Mouse (Mus musculus) CH12.LX (cell line): ENCODE measurements around the gene Rps26. TPM values are rescaled to one million over a fixed set of nuclear protein-coding genes. Genes with fewer than 3 reads are reported as not detected.

Experiments used
- DNase-seq: peaks from one replicate; pipeline ENCODE4 v3.0.0-alpha.2; 2013; ENCODE audit errors: extremely low read depth
- H3K27ac ChIP-seq: 2 replicates; pipeline ENCODE4 v1.5.1; 2012; ENCODE audit warnings: low read depth, mild to moderate bottlenecking, control low read depth, moderate library complexity; ENCODE audit not compliant: insufficient read depth
- H3K27me3 ChIP-seq: replicated peaks from 2 replicates; pipeline ENCODE3; 2012; ENCODE audit warnings: inconsistent platforms
- H3K36me3 ChIP-seq, 2 experiments: replicated peaks in 1 of 2; 2 replicates each; pipeline versions ENCODE3 to v1.6.1; 2012; ENCODE audit warnings: inconsistent platforms in 1 of 2, low read length in 1 of 2, mild to moderate bottlenecking in 1 of 2, mixed read lengths in 1 of 2, moderate library complexity in 1 of 2; ENCODE audit not compliant: control insufficient read depth in 1 of 2, insufficient read depth in 1 of 2
- H3K4me1 ChIP-seq, 2 experiments: 2 replicates each; pipeline ENCODE4 v1.6.1; 2012; ENCODE audit warnings: inconsistent platforms in 1 of 2, moderate library complexity in 1 of 2; ENCODE audit not compliant: insufficient read depth in 2 of 2, control insufficient read depth in 1 of 2
- H3K4me2 ChIP-seq: 2 replicates; pipeline ENCODE4 v1.6.1; 2012; ENCODE audit warnings: low read depth, mild to moderate bottlenecking, control low read depth; ENCODE audit not compliant: poor library complexity, insufficient read depth, severe bottlenecking
- H3K4me3 ChIP-seq, 3 experiments: fragments of 150-350 bp in 1 of 3; sonication (generic) in 1 of 3; replicated peaks in 1 of 3; 2 replicates each; pipeline versions ENCODE3 to v1.5.1; 2011 to 2012; ENCODE audit warnings: low read depth in 2 of 3, low read length in 2 of 3, mild to moderate bottlenecking in 2 of 3, moderate library complexity in 2 of 3, control low read depth in 1 of 3, improper control_type of control experiment in 1 of 3, inconsistent platforms in 1 of 3, mixed read lengths in 1 of 3; ENCODE audit not compliant: poor library complexity in 1 of 3
- H3K79me2 ChIP-seq: replicated peaks from 2 replicates; pipeline ENCODE4 v1.6.1; 2012; ENCODE audit warnings: mild to moderate bottlenecking, moderate library complexity; ENCODE audit not compliant: control insufficient read depth, poor library complexity, insufficient read depth, severe bottlenecking; ENCODE audit errors: extremely low read depth
- H3K9ac ChIP-seq: 2 replicates; pipeline ENCODE4 v1.6.1; 2012; ENCODE audit warnings: low read depth, mild to moderate bottlenecking, control low read depth, moderate library complexity; ENCODE audit not compliant: insufficient read depth
- H3K9me3 ChIP-seq: replicated peaks from 2 replicates; pipeline ENCODE3; 2012; ENCODE audit warnings: low read length, inconsistent platforms, mixed read lengths
- BHLHE40 ChIP-seq: IDR thresholded peaks from 2 replicates; pipeline ENCODE4 v1.6.1; 2011; ENCODE audit warnings: mild to moderate bottlenecking, low read depth, low read length, improper control_type of control experiment
- CTCF ChIP-seq, 2 experiments: IDR thresholded peaks in 1 of 2; conservative IDR thresholded peaks in 1 of 2; 2 replicates each; pipeline ENCODE4 v1.5.1; 2011 to 2012; ENCODE audit warnings: low read depth in 2 of 2, low read length in 2 of 2, improper control_type of control experiment in 1 of 2, inconsistent platforms in 1 of 2, mild to moderate bottlenecking in 1 of 2, moderate library complexity in 1 of 2
- EP300 ChIP-seq: IDR thresholded peaks from 2 replicates; pipeline ENCODE4 v1.6.1; 2011; ENCODE audit warnings: low read length, improper control_type of control experiment
- JUND ChIP-seq: conservative IDR thresholded peaks from 2 replicates; pipeline ENCODE4 v1.6.1; 2011; ENCODE audit warnings: low read depth, low read length, improper control_type of control experiment
- MAFK ChIP-seq: IDR thresholded peaks from 2 replicates; pipeline ENCODE4 v1.6.1; 2011; ENCODE audit warnings: low read length, improper control_type of control experiment; ENCODE audit not compliant: insufficient replicate concordance
- MAX ChIP-seq: IDR thresholded peaks from 2 replicates; pipeline ENCODE4 v1.6.1; 2011; ENCODE audit warnings: low read length, improper control_type of control experiment
- MEF2A ChIP-seq: IDR thresholded peaks from 2 replicates; pipeline ENCODE4 v1.6.1; 2014; ENCODE audit warnings: low read depth, mild to moderate bottlenecking, inconsistent platforms, low read length, improper control_type of control experiment, borderline replicate concordance
- MXI1 ChIP-seq: IDR thresholded peaks from 2 replicates; pipeline ENCODE4 v1.6.1; 2011; ENCODE audit warnings: mild to moderate bottlenecking, low read depth, low read length, improper control_type of control experiment
- MYC ChIP-seq: IDR thresholded peaks from 2 replicates; pipeline ENCODE4 v1.6.1; 2011; ENCODE audit warnings: low read depth, mild to moderate bottlenecking, improper control_type of control experiment, low read length
- NELFE ChIP-seq: IDR thresholded peaks from 2 replicates; pipeline ENCODE4 v1.6.1; 2011; ENCODE audit warnings: low read depth, low read length, improper control_type of control experiment
- NRF1 ChIP-seq: IDR thresholded peaks from 2 replicates; pipeline ENCODE4 v1.6.1; 2014; ENCODE audit warnings: low read depth, mild to moderate bottlenecking, inconsistent platforms, low read length, improper control_type of control experiment, moderate library complexity
- POLR2A ChIP-seq: IDR thresholded peaks from 2 replicates; pipeline ENCODE4 v1.6.1; 2011; ENCODE audit warnings: low read depth, mild to moderate bottlenecking, improper control_type of control experiment, low read length
- UBTF ChIP-seq: IDR thresholded peaks from 2 replicates; pipeline ENCODE4 v1.6.1; 2012; ENCODE audit warnings: low read depth, mild to moderate bottlenecking, inconsistent platforms, low read length, improper control_type of control experiment, moderate library complexity
- USF2 ChIP-seq: conservative IDR thresholded peaks from 2 replicates; pipeline ENCODE4 v1.6.1; 2011; ENCODE audit warnings: low read depth, low read length, improper control_type of control experiment
- ZMIZ1 ChIP-seq: IDR thresholded peaks from 2 replicates; pipeline ENCODE4 v1.6.1; 2012; ENCODE audit warnings: low read depth, mild to moderate bottlenecking, inconsistent platforms, low read length, improper control_type of control experiment
- ZNF384 ChIP-seq: IDR thresholded peaks from 2 replicates; pipeline ENCODE4 v1.6.1; 2012; ENCODE audit warnings: low read depth, low read length, improper control_type of control experiment, inconsistent platforms
- dilution Hi-C: fragments of 300-500 bp; cut with MboI; formaldehyde crosslinking; loops from 2 replicates; pipeline ENCODE4 v1.14.3; 2020; ENCODE audit warnings: low sequenced_read_pairs; ENCODE audit not compliant: extremely low pct_unique_long_range_greater_than_20kb, extremely low pct_ligation_motif_present
- in situ Hi-C: fragments of 300-500 bp; cut with MboI; formaldehyde crosslinking; loops from 3 replicates; pipeline ENCODE4 v1.14.3; 2019; ENCODE audit warnings: low sequenced_read_pairs, low pct_ligation_motif_present, low pct_unique_long_range_greater_than_20kb, mixed read lengths
- polyA plus RNA-seq: library from polyadenylated mRNA; unstranded; fragments of >175 nt; gene quantifications from 2 replicates; pipeline ENCODE4 v1.2.1, GENCODE M21; 2012; ENCODE audit warnings: low read depth; ENCODE audit not compliant: insufficient read length
- total RNA-seq, 2 experiments: library from RNA; depleted of rRNA; stranded (reverse); fragments of 300-350 nt in 1 of 2; fragments of >200 nt in 1 of 2; gene quantifications; 2 replicates each; pipeline ENCODE4 v1.2.3; 2012 to 2014

Gene Rps26
- total and polyA plus RNA-seq, 3 experiments, result 1,906 to 2,987 (median 2,220) TPM

DNA sequence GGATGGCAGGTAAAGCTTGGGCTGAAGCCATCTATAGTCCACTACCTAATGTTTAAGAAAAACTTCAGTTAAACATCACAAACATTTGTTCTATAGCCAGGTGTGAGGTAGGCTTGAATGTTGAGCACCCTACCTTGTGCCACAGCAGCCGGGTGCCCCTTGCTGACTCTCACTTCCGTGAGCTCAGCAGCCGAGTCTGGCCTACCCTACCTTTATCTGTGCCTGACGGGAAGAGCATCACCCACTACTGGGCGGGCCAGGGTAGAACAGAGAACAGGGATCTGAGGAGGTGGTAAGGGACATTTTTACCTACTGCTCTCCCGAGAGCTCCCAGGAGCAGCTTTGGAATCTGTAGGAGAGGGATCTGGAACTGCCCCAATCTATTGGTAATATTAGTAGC, 16.2 kb upstream of the Rps26 start:
- Histone ChIP-seq H3K9ac (no peak overlapping the region), H3K4me1 (peaks cover 18 to 26% of the 10 kb centered on the region in 2 experiments), H3K36me3 (peaks cover 0 to 2% of the 10 kb centered on the region in 2 experiments), H3K4me3 (no peak overlapping the region), H3K27ac (no peak overlapping the region)
- dilution Hi-C loops, result no loop called here
- in situ Hi-C loops, result no loop called here
- TF ChIP-seq ZNF384 (no peak), NRF1 (no peak), BHLHE40 (no peak), EP300 (no peak), MAX (no peak), CTCF (conservative IDR thresholded peaks at IDR 0.05 in 1 of 2, IDR thresholded peaks at IDR 0.05 in 1 of 2; ENCODE audit: low read depth in 2 of 2, low read length in 2 of 2) (no peak)
- TF ChIP-seq, all 38 proteins: peak for 0
- H3K27me3 ChIP-seq, result no peaks in the 10 kb centered on the region
- no peaks in the 10 kb centered on the region for H3K9me3 ChIP-seq
- no peak overlapping the region for H3K4me2 ChIP-seq
- DNase-seq, result no peak
- no peaks in the 10 kb centered on the region for H3K79me2 ChIP-seq

DNA sequence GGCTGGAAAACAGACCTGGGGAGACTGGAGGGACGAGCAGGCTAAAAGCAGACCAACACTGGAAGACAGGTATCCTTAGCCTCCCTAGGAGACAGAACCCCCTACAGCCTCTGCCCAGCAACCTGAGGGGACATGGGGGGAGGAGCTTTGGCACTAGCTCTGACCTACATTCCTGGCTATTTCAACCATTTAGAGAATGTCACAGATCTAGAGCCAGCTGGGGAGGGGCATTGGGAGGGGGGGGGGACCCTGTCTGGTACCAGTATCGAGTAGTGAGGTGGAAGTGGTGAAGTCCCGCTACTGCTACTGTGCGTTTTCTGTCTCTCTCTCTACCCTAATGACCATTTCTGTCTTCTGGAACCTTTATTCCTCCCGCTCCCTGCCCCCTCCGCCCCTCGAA, 15.3 kb upstream of the Rps26 start:
- Histone ChIP-seq H3K27ac (no peak overlapping the region), H3K9ac (no peak overlapping the region), H3K4me3 (no peak overlapping the region), H3K79me2 (no peaks in the 10 kb centered on the region), H3K36me3 (peaks cover 0 to 2% of the 10 kb centered on the region in 2 experiments), H3K4me2 (no peak overlapping the region), H3K4me1 (peaks cover 13 to 22% of the 10 kb centered on the region in 2 experiments), H3K9me3 (no peaks in the 10 kb centered on the region), H3K27me3 (no peaks in the 10 kb centered on the region)
- dilution Hi-C loops (no loop called here), in situ Hi-C loops (no loop called here)
- DNase-seq, result no peak
- no peak for TF ChIP-seq POLR2A
- TF ChIP-seq ZNF384, result no peak
- TF ChIP-seq MAX, result no peak
- no peak for TF ChIP-seq JUND
- no peak for TF ChIP-seq USF2
- no peak for TF ChIP-seq MYC
- TF ChIP-seq MEF2A, result no peak
- TF ChIP-seq EP300, result no peak
- no peak for TF ChIP-seq MAFK
- TF ChIP-seq BHLHE40, result no peak

DNA sequence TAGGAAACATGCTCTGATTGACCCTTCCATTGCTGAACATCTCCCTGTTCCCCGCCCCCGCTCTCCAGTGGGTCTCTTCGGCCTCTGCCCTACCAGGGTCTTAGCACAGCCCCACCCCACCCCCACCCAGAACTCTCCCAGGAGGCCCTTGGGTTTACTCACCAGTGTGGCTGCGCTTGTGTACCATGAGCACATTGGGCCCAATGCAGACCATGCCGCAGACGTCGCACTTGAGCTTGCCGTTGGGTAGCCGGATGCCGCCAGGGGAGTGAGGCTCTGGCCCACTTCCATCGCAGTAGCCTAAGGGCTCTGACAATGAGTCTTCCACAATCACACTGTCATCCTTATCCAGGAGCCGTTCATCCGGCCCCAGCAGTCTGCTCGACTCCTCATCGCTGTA, 14.3 kb upstream of the Rps26 start:
- H3K4me2 ChIP-seq, result no peak overlapping the region
- DNase-seq, result no peak
- dilution Hi-C loops, result no loop called here
- no peaks in the 10 kb centered on the region for H3K79me2 ChIP-seq
- no peak overlapping the region for H3K9ac ChIP-seq
- H3K4me1 ChIP-seq, result peaks cover 10 to 18% of the 10 kb centered on the region in 2 experiments
- no peaks in the 10 kb centered on the region for H3K27me3 ChIP-seq
- H3K36me3 ChIP-seq, result peaks cover 0 to 2% of the 10 kb centered on the region in 2 experiments
- in situ Hi-C loops, result no loop called here
- H3K9me3 ChIP-seq, result no peaks in the 10 kb centered on the region
- H3K4me3 ChIP-seq, result no peak overlapping the region
- H3K27ac ChIP-seq, result no peak overlapping the region
- TF ChIP-seq UBTF (no peak), NELFE (no peak), MXI1 (no peak), ZMIZ1 (no peak), MYC (no peak)
